Mouse (Mus musculus): Measurements from ENCODE around the gene Egr2. TPM values are rescaled to one million over a fixed set of nuclear protein-coding genes. Genes with fewer than 3 reads are reported as not detected.

Gene Egr2
- polyA plus RNA-seq, 1 experiment from 2014 or later, result 1.0 TPM

- Histone ChIP-seq H3K4me1 (ENCODE audit: control insufficient read depth, insufficient read depth, low read length) (peaks cover 31% of the 10 kb centered on the region), H3K27ac (replicated peaks; ENCODE audit: low read depth, low read length) (peak overlapping the region; percentile 96), H3K9ac (replicated peaks; ENCODE audit: low read length) (peak overlapping the region; percentile 80), H3K36me3 (ENCODE audit: control insufficient read depth, insufficient read depth, low read length) (0 out of 2 replicates have a peak, but pooled peaks cover 8% of the 10 kb centered on the region), H3K27me3 (ENCODE audit: control insufficient read depth, insufficient read depth, low read length) (no peaks in the 10 kb centered on the region), H3K4me3 (replicated peaks; ENCODE audit: low read depth, low read length) (peak overlapping the region; percentile 83), H3K9me3 (ENCODE audit: control insufficient read depth, low read length) (no peaks in the 10 kb centered on the region), H3K4me2 (ENCODE audit: low read length) (peak overlapping the region; percentile 97)
- WGBS, result under 1% methylated on average over 64 of the region's 73 CpGs
- DNase-seq, result no peak
- peak; percentile 75 for ATAC-seq (ENCODE audit: low FRiP score, low TSS enrichment)
Measured at GRCm38 (mm10) chr10:67548261-67548854, 13.1 kb downstream of the Egr2 start.

- peak within 1 kb of the TSS; percentile 96 for H3K27ac ChIP-seq (replicated peaks; ENCODE audit: low read depth, low read length)
- ATAC-seq (ENCODE audit: low FRiP score, low TSS enrichment) (peak; percentile 98), DNase-seq (peak; percentile 98)
- 0 out of 2 replicates have a peak, but pooled peaks cover 5% of the 10 kb centered on the region for H3K36me3 ChIP-seq (ENCODE audit: control insufficient read depth, insufficient read depth, low read length)
- peak within 1 kb of the TSS; percentile 97 for H3K4me2 ChIP-seq (ENCODE audit: low read length)
- peak within 1 kb of the TSS; percentile 83 for H3K4me3 ChIP-seq (replicated peaks; ENCODE audit: low read depth, low read length)
- peak within 1 kb of the TSS; percentile 80 for H3K9ac ChIP-seq (replicated peaks; ENCODE audit: low read length)
- WGBS, result under 1% methylated on average over 78 of the region's 79 CpGs
- no peaks in the 10 kb centered on the region for H3K27me3 ChIP-seq (ENCODE audit: control insufficient read depth, insufficient read depth, low read length)
- H3K4me1 ChIP-seq (ENCODE audit: control insufficient read depth, insufficient read depth, low read length), result peaks cover 31% of the 10 kb centered on the region
- H3K9me3 ChIP-seq (ENCODE audit: control insufficient read depth, low read length), result no peaks in the 10 kb centered on the region
Measured at GRCm38 (mm10) chr10:67548877-67549731, 13.8 kb downstream of the Egr2 start, which contains the start of gene Ado. Ado (minus strand) TSS chr10:67548955.

- Histone ChIP-seq H3K27ac (replicated peaks; ENCODE audit: low read depth, low read length) (no peak overlapping the region), H3K4me1 (ENCODE audit: control insufficient read depth, insufficient read depth, low read length) (no peaks in the 10 kb centered on the region), H3K4me2 (ENCODE audit: low read length) (no peak overlapping the region), H3K36me3 (ENCODE audit: control insufficient read depth, insufficient read depth, low read length) (no peaks in the 10 kb centered on the region), H3K27me3 (ENCODE audit: control insufficient read depth, insufficient read depth, low read length) (no peaks in the 10 kb centered on the region), H3K9ac (replicated peaks; ENCODE audit: low read length) (no peak overlapping the region), H3K9me3 (ENCODE audit: control insufficient read depth, low read length) (no peaks in the 10 kb centered on the region), H3K4me3 (replicated peaks; ENCODE audit: low read depth, low read length) (no peak overlapping the region)
- ATAC-seq (ENCODE audit: low FRiP score, low TSS enrichment) (no peak), DNase-seq (no peak)
- WGBS, result 93% methylated on average over 4 of the region's 4 CpGs
Measured at GRCm38 (mm10) chr10:67558053-67558452, 22.8 kb downstream of the Egr2 start.

GRCm38 (mm10) chr10:67559765-67560394 lies 24.6 kb downstream of the Egr2 start:
- Histone ChIP-seq H3K4me3 (replicated peaks; ENCODE audit: low read depth, low read length) (no peak overlapping the region), H3K9ac (replicated peaks; ENCODE audit: low read length) (no peak overlapping the region), H3K36me3 (ENCODE audit: control insufficient read depth, insufficient read depth, low read length) (no peaks in the 10 kb centered on the region), H3K4me1 (ENCODE audit: control insufficient read depth, insufficient read depth, low read length) (no peaks in the 10 kb centered on the region), H3K27ac (replicated peaks; ENCODE audit: low read depth, low read length) (no peak overlapping the region), H3K27me3 (ENCODE audit: control insufficient read depth, insufficient read depth, low read length) (no peaks in the 10 kb centered on the region), H3K9me3 (ENCODE audit: control insufficient read depth, low read length) (no peaks in the 10 kb centered on the region), H3K4me2 (ENCODE audit: low read length) (no peak overlapping the region)
- ATAC-seq (ENCODE audit: low FRiP score, low TSS enrichment), result no peak
- whole genome bisulfite sequencing, result 38% methylated on average over 13 of the region's 13 CpGs
- peak; percentile 40 for DNase-seq

GRCm38 (mm10) chr10:67561185-67561584 lies 25.9 kb downstream of the Egr2 start:
- no peak overlapping the region for H3K4me2 ChIP-seq (ENCODE audit: low read length)
- DNase-seq (no peak), ATAC-seq (ENCODE audit: low FRiP score, low TSS enrichment) (no peak)
- WGBS, result 84% methylated on average over 1 of the region's 1 CpGs
- H3K27me3 ChIP-seq (ENCODE audit: control insufficient read depth, insufficient read depth, low read length), result no peaks in the 10 kb centered on the region
- no peak overlapping the region for H3K9ac ChIP-seq (replicated peaks; ENCODE audit: low read length)
- H3K4me3 ChIP-seq (replicated peaks; ENCODE audit: low read depth, low read length), result no peak overlapping the region
- H3K4me1 ChIP-seq (ENCODE audit: control insufficient read depth, insufficient read depth, low read length), result no peaks in the 10 kb centered on the region
- H3K27ac ChIP-seq (replicated peaks; ENCODE audit: low read depth, low read length), result no peak overlapping the region
- no peaks in the 10 kb centered on the region for H3K9me3 ChIP-seq (ENCODE audit: control insufficient read depth, low read length)
- no peaks in the 10 kb centered on the region for H3K36me3 ChIP-seq (ENCODE audit: control insufficient read depth, insufficient read depth, low read length)

GRCm38 (mm10) chr10:67564509-67564908 lies 29.2 kb downstream of the Egr2 start:
- Histone ChIP-seq H3K27me3 (ENCODE audit: control insufficient read depth, insufficient read depth, low read length) (no peaks in the 10 kb centered on the region), H3K4me2 (ENCODE audit: low read length) (no peak overlapping the region)
- WGBS, result 90% methylated on average over 7 of the region's 7 CpGs

GRCm38 (mm10) chr10:67566104-67566503 lies 30.8 kb downstream of the Egr2 start:
- Histone ChIP-seq H3K4me3 (replicated peaks; ENCODE audit: low read depth, low read length) (no peak overlapping the region), H3K27me3 (ENCODE audit: control insufficient read depth, insufficient read depth, low read length) (no peaks in the 10 kb centered on the region), H3K9me3 (ENCODE audit: control insufficient read depth, low read length) (no peaks in the 10 kb centered on the region), H3K36me3 (ENCODE audit: control insufficient read depth, insufficient read depth, low read length) (no peaks in the 10 kb centered on the region), H3K27ac (replicated peaks; ENCODE audit: low read depth, low read length) (no peak overlapping the region), H3K9ac (replicated peaks; ENCODE audit: low read length) (no peak overlapping the region), H3K4me2 (ENCODE audit: low read length) (no peak overlapping the region), H3K4me1 (ENCODE audit: control insufficient read depth, insufficient read depth, low read length) (no peaks in the 10 kb centered on the region)
- peak; percentile 43 for DNase-seq
- ATAC-seq (ENCODE audit: low FRiP score, low TSS enrichment), result no peak
- 44% methylated on average over 8 of the region's 8 CpGs for WGBS

More at GRCm38 (mm10) chr10:67564509-67564908, 29.2 kb downstream of the Egr2 start:
- H3K36me3 ChIP-seq (ENCODE audit: control insufficient read depth, insufficient read depth, low read length), result no peaks in the 10 kb centered on the region
- H3K4me1 ChIP-seq (ENCODE audit: control insufficient read depth, insufficient read depth, low read length), result no peaks in the 10 kb centered on the region
- no peak overlapping the region for H3K4me3 ChIP-seq (replicated peaks; ENCODE audit: low read depth, low read length)
- DNase-seq (no peak), ATAC-seq (ENCODE audit: low FRiP score, low TSS enrichment) (no peak)
- H3K9ac ChIP-seq (replicated peaks; ENCODE audit: low read length), result no peak overlapping the region
- no peak overlapping the region for H3K27ac ChIP-seq (replicated peaks; ENCODE audit: low read depth, low read length)
- H3K9me3 ChIP-seq (ENCODE audit: control insufficient read depth, low read length), result no peaks in the 10 kb centered on the region

GRCm38 (mm10) chr10:67569539-67569938 lies 34.3 kb downstream of the Egr2 start:
- ATAC-seq (ENCODE audit: low FRiP score, low TSS enrichment) (no peak), DNase-seq (no peak)
- Histone ChIP-seq H3K9me3 (ENCODE audit: control insufficient read depth, low read length) (no peaks in the 10 kb centered on the region), H3K4me1 (ENCODE audit: control insufficient read depth, insufficient read depth, low read length) (no peaks in the 10 kb centered on the region), H3K27ac (replicated peaks; ENCODE audit: low read depth, low read length) (no peak overlapping the region), H3K4me3 (replicated peaks; ENCODE audit: low read depth, low read length) (no peak overlapping the region), H3K9ac (replicated peaks; ENCODE audit: low read length) (no peak overlapping the region), H3K36me3 (ENCODE audit: control insufficient read depth, insufficient read depth, low read length) (no peaks in the 10 kb centered on the region), H3K27me3 (ENCODE audit: control insufficient read depth, insufficient read depth, low read length) (no peaks in the 10 kb centered on the region), H3K4me2 (ENCODE audit: low read length) (no peak overlapping the region)
- 90% methylated on average over 7 of the region's 7 CpGs for WGBS

Data from midbrain, embryonic 14.5 days (tissue).